Comparison of ENCODE assay signal across 8 mouse cellular contexts in genomic region chr6:54565012-54565411, GRCm38 (mm10). TPM values are rescaled to one million over a fixed set of nuclear protein-coding genes. Genes with fewer than 3 reads are reported as not detected.
DNase-seq lines count a peak whose midpoint lies in the region; ATAC-seq and TF ChIP-seq lines count a peak whose summit lies in the region.

No protein-coding gene starts in this region.

- peak overlapping the region; percentile 95; the same call in 1 of the 2 replicates for H3K4me2 ChIP-seq in lung, embryonic 14.5 days
- H3K4me2 ChIP-seq in embryonic facial prominence, embryonic 14.5 days (ENCODE audit: low read depth, low read length): peak overlapping the region; percentile 87
- peak overlapping the region; percentile 70 for H3K4me2 ChIP-seq in hindbrain, embryonic 15.5 days

- ATAC-seq in lung, embryonic 14.5 days (ENCODE audit: insufficient read depth): no peak
- ATAC-seq in embryonic facial prominence, embryonic 14.5 days (ENCODE audit: low read depth): peak; percentile 64
- 0 out of 2 replicates have a peak, but pooled peaks have one; percentile 39 for ATAC-seq in hindbrain, embryonic 15.5 days (ENCODE audit: low FRiP score, low read depth)

- DNase-seq in lung, embryonic 14.5 days: no peak
- DNase-seq in lung, postnatal 10 days: no peak
- DNase-seq in embryonic facial prominence, embryonic 14.5 days (ENCODE audit: low spot score): peak; percentile 82
- DNase-seq in retina, postnatal 1 day: peak; percentile 91
- no peak for DNase-seq in adrenal gland, adult 8-10 months
- no peak for DNase-seq in B cell, adult 2 months
- no peak for DNase-seq in thymus, adult 18-20 months

- H3K9ac ChIP-seq in lung, embryonic 14.5 days: no peak overlapping the region
- H3K9ac ChIP-seq in embryonic facial prominence, embryonic 14.5 days (ENCODE audit: low read depth, low read length): no peak overlapping the region
- peak overlapping the region; percentile 82 for H3K9ac ChIP-seq in hindbrain, embryonic 15.5 days

- H3K27me3 ChIP-seq in lung, embryonic 14.5 days (ENCODE audit: insufficient read depth, low read length): peaks cover 17% of the 10 kb centered on the region
- H3K27me3 ChIP-seq in embryonic facial prominence, embryonic 14.5 days (replicated peaks; ENCODE audit: control insufficient read depth, insufficient read depth, low read length): no peaks in the 10 kb centered on the region
- H3K27me3 ChIP-seq in hindbrain, embryonic 15.5 days: no peaks in the 10 kb centered on the region

- H3K27ac ChIP-seq in lung, embryonic 14.5 days (ENCODE audit: low read depth): no peak overlapping the region
- H3K27ac ChIP-seq in embryonic facial prominence, embryonic 14.5 days (replicated peaks; ENCODE audit: low read depth, low read length): peak overlapping the region; percentile 42; the same call in 1 of the 2 replicates
- H3K27ac ChIP-seq in hindbrain, embryonic 15.5 days (replicated peaks): peak overlapping the region; percentile 92

- WGBS in lung, embryonic 14.5 days: 52% methylated on average over 3 of the region's 3 CpGs
- 13% methylated on average over 3 of the region's 3 CpGs for WGBS in embryonic facial prominence, embryonic 14.5 days
- WGBS in hindbrain, embryonic 15.5 days: 8% methylated on average over 3 of the region's 3 CpGs

- no peak for TF ChIP-seq CTCF in lung, embryonic 14.5 days (IDR thresholded peaks at IDR 0.05; ENCODE audit: low read depth)

- peaks cover 3% of the 10 kb centered on the region; the same call in 1 of the 2 replicates for H3K4me1 ChIP-seq in lung, embryonic 14.5 days (ENCODE audit: insufficient read depth)
- peaks cover 7% of the 10 kb centered on the region; the same call in 1 of the 2 replicates for H3K4me1 ChIP-seq in embryonic facial prominence, embryonic 14.5 days (ENCODE audit: control insufficient read depth, insufficient read depth, low read length)
- peaks cover 56% of the 10 kb centered on the region for H3K4me1 ChIP-seq in hindbrain, embryonic 15.5 days (replicated peaks)

- no peaks in the 10 kb centered on the region for H3K36me3 ChIP-seq in lung, embryonic 14.5 days (ENCODE audit: insufficient read depth)
- H3K36me3 ChIP-seq in embryonic facial prominence, embryonic 14.5 days (ENCODE audit: control insufficient read depth, insufficient read depth, low read length): no peaks in the 10 kb centered on the region
- no peaks in the 10 kb centered on the region for H3K36me3 ChIP-seq in hindbrain, embryonic 15.5 days

- no peak overlapping the region for H3K4me3 ChIP-seq in lung, embryonic 14.5 days (ENCODE audit: low read depth, low read length)
- H3K4me3 ChIP-seq in embryonic facial prominence, embryonic 14.5 days (ENCODE audit: low read depth, low read length): peak overlapping the region; percentile 54; the same call in 1 of the 2 replicates
- peak overlapping the region; percentile 64 for H3K4me3 ChIP-seq in hindbrain, embryonic 15.5 days

- no peaks in the 10 kb centered on the region for H3K9me3 ChIP-seq in lung, embryonic 14.5 days (ENCODE audit: low read depth, low read length)
- H3K9me3 ChIP-seq in embryonic facial prominence, embryonic 14.5 days (ENCODE audit: control insufficient read depth, low read length): no peaks in the 10 kb centered on the region
- no peaks in the 10 kb centered on the region for H3K9me3 ChIP-seq in hindbrain, embryonic 15.5 days

RNA-seq across cellular contexts. Expression of gene Scrn1, which starts 1.3 kb away (rescaled TPM):
- 1.9 and 2.4 TPM in 2 replicates for polyA plus RNA-seq in lung, embryonic 14.5 days (2014; fragmentation: Nextera tagmentation; extraction: Ambion mirVana)
- polyA plus RNA-seq in embryonic facial prominence, embryonic 14.5 days (2014; fragmentation: Nextera tagmentation; extraction: Ambion mirVana): 12.8 and 13.8 TPM in 2 replicates
- 100 and 106 TPM in 2 replicates for polyA plus RNA-seq in hindbrain, embryonic 15.5 days (2015; fragmentation: Nextera tagmentation; extraction: Ambion mirVana)
- 10 to 100 TPM; 34.1 to 73.9 (median 49.6) TPM for total RNA-seq in adrenal gland, adult 8-10 months (2022)

RNA-seq across cellular contexts. Expression of gene Plekha8, which starts 29.9 kb away (rescaled TPM):
- polyA plus RNA-seq in lung, embryonic 14.5 days (2014; fragmentation: Nextera tagmentation; extraction: Ambion mirVana): 11.8 and 12.5 TPM in 2 replicates
- 10.1 and 11.1 TPM in 2 replicates for polyA plus RNA-seq in embryonic facial prominence, embryonic 14.5 days (2014; fragmentation: Nextera tagmentation; extraction: Ambion mirVana)
- 7.9 TPM in 2 replicates for polyA plus RNA-seq in hindbrain, embryonic 15.5 days (2015; fragmentation: Nextera tagmentation; extraction: Ambion mirVana)
- total RNA-seq in adrenal gland, adult 8-10 months (2022): 10 to 100 TPM; 19.1 to 25.4 (median 20.4) TPM

RNA-seq across cellular contexts. Expression of gene Fkbp14, which starts 32.1 kb away (rescaled TPM):
- polyA plus RNA-seq in lung, embryonic 14.5 days (2014; fragmentation: Nextera tagmentation; extraction: Ambion mirVana): 21.5 and 28.1 TPM in 2 replicates
- 74.6 and 81.1 TPM in 2 replicates for polyA plus RNA-seq in embryonic facial prominence, embryonic 14.5 days (2014; fragmentation: Nextera tagmentation; extraction: Ambion mirVana)
- 9.2 and 9.8 TPM in 2 replicates for polyA plus RNA-seq in hindbrain, embryonic 15.5 days (2015; fragmentation: Nextera tagmentation; extraction: Ambion mirVana)
- total RNA-seq in adrenal gland, adult 8-10 months (2022): 10 to 100 TPM; 27.0 to 38.9 (median 31.5) TPM

Comparison
In these comparisons a context has a peak if more than half of its experiments do, and no peak if none do; other contexts are left out.
1. DNase-seq: peak in embryonic facial prominence, embryonic 14.5 days (single experiment) and retina, postnatal 1 day (single experiment); none in lung, embryonic 14.5 days (single experiment), lung, postnatal 10 days (single experiment), adrenal gland, adult 8-10 months (single experiment), B cell, adult 2 months (0 of 2) and thymus, adult 18-20 months (0 of 2).
2. Peak in every context shown above with its lines, with median percentiles within 50 percentile points of each other: H3K4me2 ChIP-seq.